Mouse (Mus musculus) T-helper 17 cell (primary cell): ENCODE data around the gene Aff3.
"Not testable (repeated sequence)": the region's sequence is repeated elsewhere in the genome, so short reads cannot be mapped to it uniquely, and the experiment has no call there.

Experiments
- in situ Hi-C, 2 experiments: fragments of 300-600 bp; cut with MboI, MseI; formaldehyde crosslinking; loops; 1 replicate in 1 of 2; 2 replicates in 1 of 2; pipeline ENCODE4 v1.15.1; 2025; ENCODE audit warnings: high pct_unique_total_duplicates in 2 of 2

Gene Aff3

GRCm38 (mm10) chr1:38439751-38440470 is 224.8 kb downstream of the Aff3 start:
- in situ Hi-C loops: no loop called here

DNA sequence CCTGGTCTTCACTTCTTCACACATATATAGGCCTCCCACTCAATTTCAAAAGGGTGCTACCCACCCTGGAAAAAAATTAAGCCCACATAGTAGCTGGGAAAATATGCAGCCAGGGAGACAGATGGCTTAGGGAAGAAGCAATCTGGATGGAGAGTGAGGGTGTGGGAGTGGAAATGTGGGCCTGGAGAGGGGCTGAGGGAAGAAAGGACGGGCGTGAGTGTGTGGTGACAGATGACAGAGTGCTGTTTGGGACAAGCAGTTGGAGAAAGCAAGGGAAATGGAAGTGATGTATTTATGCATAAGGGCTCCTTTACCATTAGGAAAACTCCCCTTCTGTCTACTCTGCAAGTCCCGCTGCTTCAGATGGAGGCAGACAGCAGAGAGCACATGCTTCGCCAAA is 226.3 kb downstream of the Aff3 start:
- in situ Hi-C loops: no loop called here

GRCm38 (mm10) chr1:38437671-38438070 is 227.1 kb downstream of the Aff3 start:
- in situ Hi-C loops: no loop called here

- in situ Hi-C loops: no loop called here
Observed at GRCm38 (mm10) chr1:38436471-38437340, 228.0 kb downstream of the Aff3 start.

GRCm38 (mm10) chr1:38430311-38430710 is 234.4 kb downstream of the Aff3 start:
- in situ Hi-C loops: not testable (repeated sequence)

- in situ Hi-C loops: no loop called here
Observed at GRCm38 (mm10) chr1:38428708-38429683, 235.8 kb downstream of the Aff3 start.

- in situ Hi-C loops: no loop called here
Observed at GRCm38 (mm10) chr1:38422921-38423320, 241.8 kb downstream of the Aff3 start.

DNA sequence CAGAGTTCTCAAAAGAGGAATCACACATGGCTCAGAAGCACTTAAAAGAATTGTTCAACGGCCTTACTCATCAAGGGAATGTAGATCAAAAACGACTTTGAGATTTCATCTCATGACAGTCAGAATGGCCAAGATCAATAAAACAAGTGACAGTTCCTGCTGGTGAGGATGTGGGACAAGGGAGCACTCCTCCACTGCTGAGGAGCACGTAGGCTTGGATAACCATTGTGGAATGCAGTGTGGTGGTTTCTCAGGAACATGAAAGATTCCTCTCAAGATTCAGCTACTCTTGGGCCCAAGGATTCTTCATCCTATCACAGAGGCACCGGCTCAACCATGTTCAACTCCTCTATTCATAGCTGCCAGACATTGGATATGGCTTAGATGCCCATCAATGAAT is 245.4 kb downstream of the Aff3 start:
- in situ Hi-C loops: no loop called here

DNA sequence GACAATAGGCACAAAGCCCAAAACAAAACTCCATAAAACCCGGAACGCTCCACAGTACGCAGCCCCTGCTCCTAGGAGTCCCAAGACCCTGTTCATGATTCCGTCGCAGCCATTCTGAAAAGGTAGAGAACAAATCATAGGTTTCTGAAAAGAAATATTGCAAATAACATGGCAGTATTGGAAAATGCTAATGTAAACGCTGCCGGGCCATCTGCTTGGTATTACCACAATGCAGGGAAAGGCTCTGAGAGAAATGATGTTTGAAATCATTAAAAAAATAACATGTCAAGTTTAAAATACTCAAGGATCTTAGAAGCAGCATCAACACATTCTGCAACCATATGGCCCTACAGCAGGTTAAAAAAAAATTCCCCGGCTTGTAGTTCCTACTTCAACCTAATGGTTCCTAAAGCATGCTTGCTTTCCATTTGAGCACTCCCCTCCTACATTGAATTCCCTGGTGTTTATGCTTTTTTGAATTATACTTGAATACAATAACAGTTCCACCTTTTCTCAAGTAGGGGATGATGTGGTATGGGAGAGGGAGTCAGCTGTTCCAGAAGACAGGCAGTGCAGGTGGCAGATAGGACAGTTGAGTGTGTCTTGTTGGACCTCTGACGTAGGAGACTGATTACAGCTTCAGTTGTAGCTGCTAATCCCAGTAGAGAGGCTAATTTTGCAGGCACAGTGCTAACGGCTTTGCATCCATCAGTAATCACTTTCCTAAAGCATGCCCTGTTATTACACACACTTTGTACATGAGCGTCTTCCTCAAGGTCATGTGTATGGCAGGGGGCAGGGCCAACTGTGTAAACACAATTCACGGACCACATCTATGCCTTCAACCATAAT is 246.3 kb downstream of the Aff3 start:
- in situ Hi-C loops: no loop called here

DNA sequence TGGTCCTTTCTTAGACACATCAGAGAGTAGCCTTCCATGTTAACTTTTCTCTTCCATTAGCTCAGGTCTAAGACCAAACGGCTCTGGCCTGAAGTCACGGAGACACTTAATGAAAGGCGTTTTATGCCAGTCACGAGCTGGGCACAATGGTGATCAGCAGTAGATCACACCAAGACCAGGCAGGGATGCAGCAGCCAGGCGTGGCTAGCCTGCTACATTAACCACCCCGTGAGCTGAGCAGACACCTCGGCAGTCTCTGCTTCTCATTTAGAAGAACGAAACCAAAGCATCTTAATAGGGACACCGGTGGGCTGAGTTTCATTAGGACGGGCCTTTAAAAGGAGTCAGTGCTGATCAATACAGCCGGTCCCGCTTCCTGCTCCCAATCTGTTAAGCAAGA is 247.6 kb downstream of the Aff3 start:
- in situ Hi-C loops: no loop called here

GRCm38 (mm10) chr1:38415511-38415910 is 249.2 kb downstream of the Aff3 start:
- in situ Hi-C loops: no loop called here

DNA sequence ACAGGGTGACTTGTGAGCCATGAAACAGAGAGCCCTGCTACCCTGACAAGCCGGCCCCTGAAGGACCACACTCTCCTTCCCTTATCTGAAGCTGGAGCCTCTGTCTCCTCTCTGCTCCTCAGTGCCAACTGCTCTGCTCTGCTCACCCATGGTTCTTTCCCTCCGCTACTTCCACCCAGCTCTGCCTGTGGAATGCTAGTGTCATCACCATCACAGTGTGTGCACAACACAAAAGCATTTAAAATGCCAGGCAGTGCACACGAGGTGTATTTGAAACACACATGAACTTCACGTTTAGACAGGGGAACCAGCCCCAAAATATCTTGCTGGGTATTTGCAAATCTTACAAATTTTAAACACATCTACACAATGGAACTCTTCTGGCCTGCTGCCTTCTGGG is 253.6 kb downstream of the Aff3 start:
- in situ Hi-C loops: no loop called here

DNA sequence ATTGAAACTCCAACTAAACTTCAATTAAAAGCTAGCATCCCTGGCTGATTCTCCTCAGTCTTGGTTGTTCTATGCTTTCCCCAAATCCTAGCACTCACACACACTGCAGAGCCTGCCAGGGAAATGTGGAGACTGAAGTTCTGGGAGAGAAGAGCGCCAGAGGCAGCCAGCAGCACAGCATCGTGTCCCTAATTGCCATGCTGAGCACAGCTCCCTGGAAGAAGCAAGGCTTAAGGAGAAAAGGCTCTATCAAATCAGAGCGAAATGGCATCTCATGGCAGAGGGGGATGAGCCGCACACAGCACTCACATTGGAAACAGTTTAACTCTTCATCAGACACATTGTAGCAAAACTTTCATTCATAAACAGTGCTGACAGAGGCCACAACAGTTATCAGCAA is 254.3 kb downstream of the Aff3 start:
- in situ Hi-C loops: no loop called here

DNA sequence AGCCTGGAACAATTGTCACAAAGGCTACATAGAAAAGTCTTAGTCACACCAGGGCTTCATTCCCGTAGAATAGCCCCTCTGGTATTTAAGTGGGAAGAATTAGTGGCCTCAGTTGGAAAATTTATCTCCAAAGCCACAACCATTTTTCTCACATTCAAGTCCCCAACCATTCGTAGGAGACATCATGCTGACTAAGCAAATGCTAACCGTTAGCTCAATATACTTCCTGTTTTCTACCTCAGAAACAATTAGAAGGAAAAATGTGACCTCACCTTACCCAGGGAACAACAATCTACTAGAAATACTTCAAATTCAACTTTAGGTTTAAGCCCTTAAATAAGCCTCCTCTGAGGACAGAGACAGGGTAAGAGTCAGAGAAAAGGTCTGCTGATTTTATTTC is 256.5 kb downstream of the Aff3 start:
- in situ Hi-C loops: no loop called here

DNA sequence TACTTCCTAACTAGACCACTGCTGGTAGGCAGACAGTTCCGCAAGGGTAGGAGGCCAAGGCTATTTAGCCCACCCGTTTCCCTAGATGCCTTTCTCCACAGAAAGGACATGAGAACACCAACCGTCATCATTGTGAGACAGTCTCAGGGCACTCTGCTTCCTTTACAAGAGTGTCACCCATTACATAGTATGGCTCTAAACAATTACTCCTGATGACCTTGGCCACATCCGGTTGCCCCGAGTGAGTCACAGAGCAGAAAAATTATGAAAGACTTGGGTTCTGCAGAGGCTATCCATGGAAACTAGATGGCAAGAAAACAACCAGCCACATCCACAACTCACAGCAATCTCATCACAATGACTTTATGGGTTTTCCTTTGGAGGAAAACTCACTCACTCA is 261.0 kb downstream of the Aff3 start:
- in situ Hi-C loops: no loop called here

DNA sequence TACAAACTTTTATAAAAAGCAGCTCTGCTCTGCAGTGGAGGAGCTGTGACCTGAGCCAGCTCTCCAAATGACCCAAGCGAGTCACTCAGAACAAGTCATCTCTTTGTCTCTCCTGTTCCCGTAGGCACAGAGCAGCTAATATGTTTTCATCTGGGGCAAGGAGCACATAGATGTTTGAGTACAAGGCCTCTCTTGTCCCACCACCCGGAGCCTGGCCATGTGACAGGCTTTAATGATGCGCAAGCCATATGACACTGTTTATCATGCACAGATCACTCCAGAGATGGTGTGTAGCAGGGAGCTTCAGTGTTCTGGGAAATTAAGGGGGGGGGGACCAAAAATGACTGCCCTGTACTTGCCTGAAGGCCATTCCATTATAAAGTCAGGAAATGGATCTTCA is 262.9 kb downstream of the Aff3 start:
- in situ Hi-C loops: no loop called here

GRCm38 (mm10) chr1:38399269-38399668 is 265.5 kb downstream of the Aff3 start:
- in situ Hi-C loops: loop anchor here (5.0 kb wide), 2 partner anchors 373 to 388 kb away; no protein-coding TSS in a partner anchor

DNA sequence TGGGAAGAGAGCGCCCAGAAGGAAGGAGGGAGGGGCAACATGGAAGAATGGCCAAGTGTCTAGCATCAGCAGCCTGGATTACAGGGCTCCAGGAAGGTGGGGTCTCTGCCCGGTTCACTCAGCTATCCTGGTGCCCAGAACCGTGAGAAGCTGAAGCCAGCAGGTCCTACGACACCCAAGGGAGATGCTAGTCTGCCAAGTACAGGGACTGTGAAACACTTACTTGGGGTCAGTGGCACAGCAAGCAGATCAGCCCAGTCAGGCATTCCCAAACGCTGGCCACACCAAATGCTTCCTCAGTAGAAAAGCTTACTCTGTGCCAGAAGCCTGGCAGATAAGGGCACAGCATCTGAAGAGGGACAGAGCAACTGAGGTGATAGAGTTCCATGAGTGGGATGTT is 266.2 kb downstream of the Aff3 start:
- in situ Hi-C loops: loop anchor here (5.0 kb wide), 2 partner anchors 374 to 389 kb away; no protein-coding TSS in a partner anchor

GRCm38 (mm10) chr1:38395194-38395681 is 269.5 kb downstream of the Aff3 start:
- in situ Hi-C loops: loop anchor here (5.0 kb wide), 2 partner anchors 377 to 392 kb away; no protein-coding TSS in a partner anchor

GRCm38 (mm10) chr1:38394493-38394892 is 270.3 kb downstream of the Aff3 start:
- in situ Hi-C loops: no loop called here
